Mouse (Mus musculus) kidney, adult 2 months (tissue): Measurements from ENCODE around the gene Hexim2.

Experiments
- CTCF ChIP-seq: fragments of 200-500 bp; conservative IDR thresholded peaks from 2 replicates; pipeline ENCODE4 v1.5.1; 2011; ENCODE audit warnings: low read depth, mild to moderate bottlenecking, control low read depth, low read length, moderate library complexity, mixed read lengths; ENCODE audit not compliant: insufficient read depth, insufficient read length
- POLR2A ChIP-seq: fragments of 200-500 bp; IDR thresholded peaks from one replicate; pipeline ENCODE4 v1.6.1; 2011; ENCODE audit warnings: low read depth, low read length, control low read depth

- TF ChIP-seq CTCF (no peak), POLR2A (no peak)
Observed at GRCm38 (mm10) chr11:103136039-103136577, 3.9 kb downstream of the Hexim2 start.
